Mouse (Mus musculus) CD4-positive, CD25-positive, alpha-beta regulatory T cell, adult 2 months (primary cell): Measurements from ENCODE around the gene Gpa33.

ENCODE experiments used
- DNase-seq: peaks from one replicate; pipeline ENCODE4 v3.0.0-alpha.2; 2012; ENCODE audit warnings: low read depth, low spot score

Gpa33 gene

GRCm38 (mm10) chr1:166160569-166161445 lies 30.8 kb downstream of the Gpa33 start:
- peak; percentile 79 for DNase-seq

GRCm38 (mm10) chr1:166164580-166164979 lies 34.5 kb downstream of the Gpa33 start:
- no peak for DNase-seq

GRCm38 (mm10) chr1:166165159-166165558 lies 35.1 kb downstream of the Gpa33 start:
- no peak for DNase-seq

GRCm38 (mm10) chr1:166167405-166167804 lies 37.4 kb downstream of the Gpa33 start:
- DNase-seq, result no peak

GRCm38 (mm10) chr1:166168017-166168416 lies 38.0 kb downstream of the Gpa33 start:
- no peak for DNase-seq

GRCm38 (mm10) chr1:166169713-166170112 lies 39.7 kb downstream of the Gpa33 start:
- DNase-seq, result no peak

- DNase-seq, result no peak
These were observed 40.8 kb downstream of the Gpa33 start for GRCm38 (mm10) chr1:166170852-166171251.

- no peak for DNase-seq
These were observed 43.0 kb downstream of the Gpa33 start for GRCm38 (mm10) chr1:166172992-166173391.

GRCm38 (mm10) chr1:166173621-166174020 lies 43.6 kb downstream of the Gpa33 start:
- no peak for DNase-seq

- DNase-seq, result no peak
These were observed 51.5 kb downstream of the Gpa33 start for GRCm38 (mm10) chr1:166181510-166181909.

GRCm38 (mm10) chr1:166182952-166183627 lies 53.1 kb downstream of the Gpa33 start:
- no peak for DNase-seq

GRCm38 (mm10) chr1:166184391-166185229 lies 54.6 kb downstream of the Gpa33 start:
- DNase-seq, result no peak

GRCm38 (mm10) chr1:166185357-166185756 lies 55.3 kb downstream of the Gpa33 start:
- DNase-seq, result no peak

GRCm38 (mm10) chr1:166189821-166190220 lies 59.8 kb downstream of the Gpa33 start:
- DNase-seq, result no peak

GRCm38 (mm10) chr1:166204171-166204570 lies 74.1 kb downstream of the Gpa33 start:
- DNase-seq, result no peak

- DNase-seq, result no peak
These were observed 75.1 kb downstream of the Gpa33 start for GRCm38 (mm10) chr1:166205159-166205558.

GRCm38 (mm10) chr1:166209371-166209770 lies 79.3 kb downstream of the Gpa33 start:
- no peak for DNase-seq

- DNase-seq, result no peak
These were observed 84.1 kb downstream of the Gpa33 start for GRCm38 (mm10) chr1:166214181-166214580.
